Mouse (Mus musculus) ES-E14 (cell line): ENCODE results near the gene Arhgap44. TPM values are rescaled to one million over a fixed set of nuclear protein-coding genes. Genes with fewer than 3 reads are reported as not detected.

Experiments
- DNase-seq: peaks from one replicate; pipeline ENCODE4 v3.0.0-alpha.2; 2013; ENCODE audit warnings: low read depth, low spot score
- H3K27ac ChIP-seq: 2 replicates; pipeline ENCODE4 v1.5.1; 2012; ENCODE audit warnings: low read depth, mild to moderate bottlenecking, low read length, moderate library complexity, mixed read lengths; ENCODE audit not compliant: poor library complexity, insufficient read depth, severe bottlenecking
- H3K36me3 ChIP-seq: 2 replicates; pipeline ENCODE4 v1.6.1; 2012; ENCODE audit warnings: mild to moderate bottlenecking, low read length, moderate library complexity, mixed read lengths; ENCODE audit not compliant: control insufficient read depth, poor library complexity, insufficient read depth, severe bottlenecking
- H3K4me1 ChIP-seq, 2 experiments: fragments of 150-350 bp in 1 of 2; sonication (generic) in 1 of 2; 2 replicates each; pipeline ENCODE4 v1.6.1; 2012; ENCODE audit warnings: low read length in 2 of 2, mild to moderate bottlenecking in 1 of 2, mixed read lengths in 1 of 2; ENCODE audit not compliant: control insufficient read depth in 2 of 2, insufficient read depth in 2 of 2, poor library complexity in 1 of 2
- H3K4me3 ChIP-seq, 2 experiments: fragments of 150-350 bp in 1 of 2; sonication (generic) in 1 of 2; 2 replicates each; pipeline ENCODE4 v1.5.1; 2012; ENCODE audit warnings: low read length in 2 of 2, low read depth in 1 of 2, mild to moderate bottlenecking in 1 of 2, mixed read lengths in 1 of 2; ENCODE audit not compliant: insufficient read depth in 1 of 2, poor library complexity in 1 of 2, severe bottlenecking in 1 of 2
- H3K9ac ChIP-seq: 2 replicates; pipeline ENCODE4 v1.6.1; 2012; ENCODE audit warnings: low read depth, mild to moderate bottlenecking, low read length, mixed read lengths; ENCODE audit not compliant: poor library complexity, insufficient read depth, severe bottlenecking
- H3K9me3 ChIP-seq: fragments of 150-350 bp; sonication (generic); 2 replicates; pipeline ENCODE4 v1.6.1; 2012; ENCODE audit warnings: low read depth, mild to moderate bottlenecking, low read length; ENCODE audit not compliant: control insufficient read depth, insufficient read depth
- CHD2 ChIP-seq: IDR thresholded peaks from 2 replicates; pipeline ENCODE4 v1.6.1; 2014; ENCODE audit warnings: mild to moderate bottlenecking, low read depth, low read length, inconsistent platforms
- HCFC1 ChIP-seq: IDR thresholded peaks from 2 replicates; pipeline ENCODE4 v1.6.1; 2012; ENCODE audit warnings: low read length, inconsistent platforms, borderline replicate concordance; ENCODE audit not compliant: insufficient read depth
- MAFK ChIP-seq: IDR thresholded peaks from 2 replicates; pipeline ENCODE4 v1.6.1; 2014; ENCODE audit warnings: mild to moderate bottlenecking, low read depth, low read length, inconsistent platforms; ENCODE audit not compliant: insufficient read depth
- ZC3H11A ChIP-seq: IDR thresholded peaks from 2 replicates; pipeline ENCODE4 v1.6.1; 2012; ENCODE audit warnings: low read depth, mild to moderate bottlenecking, inconsistent platforms, low read length, borderline replicate concordance
- ZNF384 ChIP-seq: IDR thresholded peaks from 2 replicates; pipeline ENCODE4 v1.6.1; 2012; ENCODE audit warnings: low read depth, low read length, inconsistent platforms
- in situ Hi-C, 2 experiments: fragments of 600-800 bp; cut with MboI; formaldehyde crosslinking; loops; one replicate each; pipeline ENCODE4 v1.15.1; 2025; ENCODE audit warnings: low sequenced_read_pairs in 2 of 2, inconsistent platforms in 1 of 2; ENCODE audit not compliant: unreplicated experiment in 2 of 2
- total RNA-seq: library from RNA; depleted of rRNA; stranded (reverse); fragments of 300-350 nt; gene quantifications from 2 replicates; pipeline ENCODE4 v1.2.3, GENCODE M21; 2012

Arhgap44 gene
- total RNA-seq, 1 experiment, result 8.8 TPM

DNA sequence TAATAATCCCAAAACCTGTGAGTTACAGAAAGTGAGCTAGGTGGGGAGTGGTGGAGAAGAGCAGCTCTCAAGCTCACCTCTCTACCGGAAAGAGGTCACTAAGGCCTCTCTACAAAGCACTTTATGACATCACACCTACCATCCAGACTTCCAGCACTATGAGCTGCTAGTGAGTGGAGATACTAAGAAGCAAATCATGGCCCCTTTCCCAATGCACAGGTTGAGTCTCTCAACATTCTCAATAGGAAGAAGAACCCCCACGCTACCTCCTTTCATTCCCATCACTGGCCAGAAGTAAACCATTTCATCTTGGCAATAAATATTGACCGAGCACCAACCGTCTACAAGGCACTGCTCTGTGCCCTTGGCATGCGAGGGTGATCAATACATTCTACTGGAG, 3.0 kb downstream of the Arhgap44 start, which contains the start of gene 1700086D15Rik:
Gene 1700086D15Rik (minus strand): TSS at position 101 of the 400 bp plus-strand sequence.
- DNase-seq, result no peak
- no peak within 1 kb of the TSS for H3K4me3 ChIP-seq
- H3K4me1 ChIP-seq, result peaks cover 2 to 4% of the 10 kb centered on the region in 2 experiments; a peak in 2 of 4 replicates
- TF ChIP-seq ZNF384, result no peak
- no peak for TF ChIP-seq ZC3H11A
- TF ChIP-seq MAFK, result no peak
- no peak for TF ChIP-seq HCFC1
- TF ChIP-seq CHD2, result no peak
- no peak within 1 kb of the TSS for H3K27ac ChIP-seq
- H3K36me3 ChIP-seq, result no peaks in the 10 kb centered on the region
- H3K9me3 ChIP-seq, result no peaks in the 10 kb centered on the region
- in situ Hi-C loops, result no loop called here
- H3K9ac ChIP-seq, result no peak within 1 kb of the TSS; the same call in 1 of the 2 replicates

DNA sequence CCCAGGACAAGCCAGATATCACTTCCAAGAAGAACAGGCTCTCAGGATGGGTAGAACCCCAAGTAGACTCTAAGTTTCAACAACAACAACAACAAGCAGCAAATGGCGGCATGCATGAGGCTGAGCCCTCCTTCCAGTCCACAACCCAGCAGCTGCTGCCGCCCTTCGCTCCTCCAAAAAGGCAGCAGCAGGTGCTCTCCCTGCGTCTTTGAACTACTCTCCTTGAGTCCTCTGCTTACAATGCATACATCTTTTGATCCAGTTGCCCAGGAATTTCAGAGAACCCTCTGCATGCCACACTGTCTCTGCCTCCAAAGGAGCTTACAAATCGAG, 4.1 kb downstream of the Arhgap44 start:
- no peak for DNase-seq
- no peaks in the 10 kb centered on the region for H3K36me3 ChIP-seq
- H3K4me3 ChIP-seq, result peak overlapping the region; percentile 31 to 42
- in situ Hi-C loops, result no loop called here
- no peaks in the 10 kb centered on the region for H3K9me3 ChIP-seq
- H3K4me1 ChIP-seq, result peaks cover 2 to 4% of the 10 kb centered on the region in 2 experiments; a peak in 2 of 4 replicates
- H3K9ac ChIP-seq, result no peak overlapping the region; the same call in 1 of the 2 replicates
- H3K27ac ChIP-seq, result no peak overlapping the region
- TF ChIP-seq HCFC1 (no peak), ZNF384 (no peak), ZC3H11A (no peak), CHD2 (no peak), MAFK (no peak)

DNA sequence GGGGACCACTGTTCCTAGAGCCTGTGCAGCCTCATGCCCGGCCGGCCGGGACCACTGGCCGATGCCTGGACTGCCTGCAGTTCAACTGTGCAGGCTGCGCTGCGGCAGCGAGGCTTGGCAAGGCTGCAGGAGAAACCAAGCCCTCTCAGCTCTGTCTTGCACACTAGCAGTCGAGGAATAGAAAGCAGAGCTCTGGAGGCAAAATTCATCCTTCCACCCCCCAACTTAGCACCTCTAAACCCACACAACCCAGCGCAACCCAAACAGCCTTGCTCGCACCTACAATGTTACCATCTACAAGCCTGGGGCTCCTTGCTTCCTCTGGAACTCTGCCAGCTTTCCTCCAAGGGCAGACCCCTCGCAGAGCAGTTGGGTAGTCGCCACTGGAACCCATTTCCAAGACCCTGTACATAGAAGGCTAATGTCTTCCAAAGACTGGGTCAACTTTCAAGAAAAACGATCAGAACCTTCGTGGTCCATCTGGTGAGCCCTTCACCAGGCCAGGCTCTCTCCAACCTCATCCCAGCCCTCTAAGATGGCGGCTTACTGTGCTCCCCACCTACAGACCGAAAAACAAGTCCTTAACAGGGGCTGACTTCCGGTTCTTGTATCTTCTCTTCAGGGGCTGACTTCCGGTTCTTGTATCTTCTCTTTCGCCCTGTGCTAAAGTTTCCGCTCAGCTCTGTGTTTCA, 4.6 kb downstream of the Arhgap44 start:
- Histone ChIP-seq H3K9ac (peak overlapping the region; percentile 38; the same call in 1 of the 2 replicates), H3K9me3 (no peaks in the 10 kb centered on the region), H3K27ac (no peak overlapping the region), H3K4me1 (peaks cover 2 to 4% of the 10 kb centered on the region in 2 experiments; a peak in 2 of 4 replicates), H3K4me3 (peak overlapping the region; percentile 31 to 42), H3K36me3 (no peaks in the 10 kb centered on the region)
- in situ Hi-C loops, result no loop called here
- no peak for TF ChIP-seq MAFK
- TF ChIP-seq ZC3H11A, result no peak
- no peak for TF ChIP-seq CHD2
- TF ChIP-seq ZNF384, result no peak
- no peak for TF ChIP-seq HCFC1
- DNase-seq, result no peak

DNA sequence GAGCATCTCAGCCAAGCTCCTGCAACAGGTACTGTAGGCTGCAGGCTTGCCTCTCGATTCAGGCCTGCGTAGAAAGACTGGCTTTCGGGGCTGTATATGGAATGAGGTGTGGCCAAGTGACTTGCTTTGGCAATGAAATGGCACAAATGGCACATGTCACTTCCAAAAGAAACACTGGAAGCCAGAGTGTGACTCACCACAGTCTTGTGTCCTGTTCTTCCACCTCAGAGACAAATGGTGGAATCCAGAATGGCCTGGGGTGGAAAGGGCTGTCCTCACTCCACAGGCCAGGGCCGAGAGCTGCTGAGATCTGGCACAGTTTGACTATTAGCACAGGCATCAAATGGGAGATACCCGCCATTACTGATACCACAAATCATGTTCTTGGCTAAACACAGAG, 9.8 kb downstream of the Arhgap44 start:
- H3K36me3 ChIP-seq, result peaks cover 3% of the 10 kb centered on the region; the same call in 1 of the 2 replicates
- H3K27ac ChIP-seq, result no peak overlapping the region
- in situ Hi-C loops, result no loop called here
- H3K4me3 ChIP-seq, result no peak overlapping the region
- no peak for DNase-seq
- H3K9me3 ChIP-seq, result no peaks in the 10 kb centered on the region
- peaks cover 0 to 5% of the 10 kb centered on the region in 2 experiments; a peak in 1 of 4 replicates for H3K4me1 ChIP-seq
- H3K9ac ChIP-seq, result no peak overlapping the region
- TF ChIP-seq ZNF384 (no peak), CHD2 (no peak), ZC3H11A (no peak), MAFK (no peak), HCFC1 (no peak)

DNA sequence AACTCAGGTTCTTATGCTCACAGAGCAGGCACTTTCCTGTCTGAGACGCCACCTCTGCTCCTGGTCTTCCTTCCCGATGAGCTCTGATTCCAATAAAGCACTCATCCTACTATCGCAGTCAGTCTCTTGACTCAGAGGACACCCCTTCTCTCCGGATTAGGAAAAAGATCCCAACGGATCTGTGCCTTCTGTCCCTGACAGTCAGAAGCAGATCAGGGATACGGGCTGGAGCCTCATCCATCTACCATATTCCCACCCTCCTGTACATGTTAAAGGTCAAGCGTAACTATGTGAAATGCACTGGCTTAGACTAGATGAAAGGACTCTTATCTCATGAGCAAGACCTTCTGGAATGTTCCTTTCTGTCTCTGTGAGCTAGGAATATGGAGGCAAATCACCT, 14.3 kb downstream of the Arhgap44 start:
- Histone ChIP-seq H3K4me1 (peaks cover 0 to 12% of the 10 kb centered on the region in 2 experiments; a peak in 2 of 4 replicates), H3K36me3 (peaks cover 3% of the 10 kb centered on the region; the same call in 1 of the 2 replicates), H3K9ac (no peak overlapping the region), H3K9me3 (no peaks in the 10 kb centered on the region), H3K4me3 (no peak overlapping the region), H3K27ac (no peak overlapping the region)
- TF ChIP-seq HCFC1 (no peak), ZC3H11A (no peak), MAFK (no peak), ZNF384 (no peak), CHD2 (no peak)
- no peak for DNase-seq
- in situ Hi-C loops, result no loop called here
